Mouse (Mus musculus): Measurements from ENCODE around the gene Sgms1.

DNA sequence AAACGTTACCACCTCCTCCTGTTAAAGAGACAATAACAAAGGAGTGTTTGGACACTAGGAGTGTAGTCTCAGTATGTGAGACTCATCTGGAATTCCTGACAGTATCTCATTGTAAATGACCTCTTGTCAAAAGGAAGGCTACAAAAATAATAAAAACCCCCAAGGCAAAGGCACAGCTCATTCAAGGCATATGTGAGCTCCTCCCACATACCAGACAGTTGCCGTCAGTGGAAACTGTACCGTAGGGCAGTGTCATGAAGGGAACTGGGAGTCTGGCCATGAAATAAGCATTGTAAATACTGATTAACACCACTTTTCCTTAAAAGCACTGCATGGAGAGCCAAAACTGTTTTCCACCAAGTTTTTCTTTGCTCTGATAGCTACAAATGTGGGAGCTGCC lies 43.3 kb downstream of the Sgms1 start:
- no peak for TF ChIP-seq CTCF (IDR thresholded peaks at IDR 0.05; ENCODE audit: extremely low read depth, insufficient read depth, insufficient read length, insufficient replicate concordance)
- TF ChIP-seq POLR2A (IDR thresholded peaks at IDR 0.05; ENCODE audit: low read depth, low read length), result no peak
